Comparison of ENCODE assay signal across 10 mouse cellular contexts in genomic region chr11:93097001-93097400, GRCm38 (mm10). TPM values are rescaled to one million over a fixed set of nuclear protein-coding genes. Genes with fewer than 3 reads are reported as not detected.
DNase-seq lines count a peak whose midpoint lies in the region; ATAC-seq and TF ChIP-seq lines count a peak whose summit lies in the region.
"Had no signal": no experiment of that assay in that cellular context is flagged by ENCODE, and none has a peak within 500 bp of the region (broad histone marks: within the 10 kb centered on the region; RNA-seq: fewer than 3 reads in every experiment).

No protein-coding gene starts in this region.

- no peak overlapping the region for H3K27ac ChIP-seq in heart, adult 2 months
- no peak overlapping the region for H3K27ac ChIP-seq in embryonic facial prominence, embryonic 11.5 days (replicated peaks; ENCODE audit: low read depth, low read length)
- H3K27ac ChIP-seq in neural tube, embryonic 13.5 days (replicated peaks), result peak overlapping the region; percentile 82
- H3K27ac ChIP-seq: liver, embryonic 14.5 days had no signal

- no peak overlapping the region for H3K4me2 ChIP-seq in embryonic facial prominence, embryonic 11.5 days (ENCODE audit: low read depth, low read length)
- H3K4me2 ChIP-seq in neural tube, embryonic 13.5 days, result peak overlapping the region; percentile 92

- WGBS in heart, adult 2 months, result under 1% methylated on average over 6 of the region's 6 CpGs
- under 1% methylated on average over 6 of the region's 6 CpGs for WGBS in embryonic facial prominence, embryonic 11.5 days
- under 1% methylated on average over 6 of the region's 6 CpGs for WGBS in neural tube, embryonic 13.5 days

- no peaks in the 10 kb centered on the region for H3K4me1 ChIP-seq in heart, adult 2 months (ENCODE audit: control insufficient read depth, insufficient read depth, low read length)
- H3K4me1 ChIP-seq in embryonic facial prominence, embryonic 11.5 days (ENCODE audit: control insufficient read depth, insufficient read depth, low read length), result peaks cover 5% of the 10 kb centered on the region
- peaks cover 31% of the 10 kb centered on the region for H3K4me1 ChIP-seq in neural tube, embryonic 13.5 days (replicated peaks)

- H3K9ac ChIP-seq in heart, adult 2 months (ENCODE audit: low read depth, low read length), result no peak overlapping the region
- no peak overlapping the region for H3K9ac ChIP-seq in embryonic facial prominence, embryonic 11.5 days (replicated peaks; ENCODE audit: low read length)
- peak overlapping the region; percentile 80 for H3K9ac ChIP-seq in neural tube, embryonic 13.5 days
- H3K9ac ChIP-seq: liver, embryonic 14.5 days had no signal

- no peak for TF ChIP-seq CTCF in heart, adult 2 months (IDR thresholded peaks at IDR 0.05)

- TF ChIP-seq EP300 in heart, adult 2 months (IDR thresholded peaks at IDR 0.05; ENCODE audit: insufficient read depth, low read depth, low read length), result no peak

- DNase-seq in heart, postnatal 10 days, result peak; percentile 40 to 56
- DNase-seq in heart, adult 2 months, result no peak
- peak; percentile 67 for DNase-seq in R1 (ENCODE audit: low read depth, low spot score)
- DNase-seq in embryonic facial prominence, embryonic 11.5 days (ENCODE audit: low spot score), result peak; percentile 87
- DNase-seq in kidney, postnatal 36 days, result peak; percentile 8 to 73
- no peak for DNase-seq in frontal cortex, adult 2 months (ENCODE audit: extremely low spot score in 1 of 2, low spot score in 1 of 2)
- DNase-seq in right cerebral cortex, adult 18-20 months, result no peak

- no peak for TF ChIP-seq POLR2A in heart, adult 2 months (IDR thresholded peaks at IDR 0.05; ENCODE audit: insufficient read depth, low read depth, low read length)

- peaks cover 17% of the 10 kb centered on the region for H3K27me3 ChIP-seq in heart, adult 2 months (ENCODE audit: control insufficient read depth, insufficient read depth, low read length)
- peaks cover 38% of the 10 kb centered on the region for H3K27me3 ChIP-seq in embryonic facial prominence, embryonic 11.5 days (ENCODE audit: control insufficient read depth, insufficient read depth, low read length)
- peaks cover 62% of the 10 kb centered on the region for H3K27me3 ChIP-seq in neural tube, embryonic 13.5 days

- ATAC-seq in embryonic facial prominence, embryonic 11.5 days (replicated peaks; ENCODE audit: insufficient number of reproducible peaks, low FRiP score, low TSS enrichment, low read depth), result no peak
- no peak for ATAC-seq in neural tube, embryonic 13.5 days (ENCODE audit: low read depth)

- H3K4me3 ChIP-seq in heart, adult 2 months, result no peak overlapping the region
- no peak overlapping the region for H3K4me3 ChIP-seq in embryonic facial prominence, embryonic 11.5 days (ENCODE audit: low read depth, low read length)
- H3K4me3 ChIP-seq in neural tube, embryonic 13.5 days, result peak overlapping the region; percentile 62
- H3K4me3 ChIP-seq: erythroblast, embryonic 14.5 days had no signal

- H3K36me3 ChIP-seq in heart, adult 2 months (ENCODE audit: control insufficient read depth, insufficient read depth, low read length), result no peaks in the 10 kb centered on the region
- H3K36me3 ChIP-seq in embryonic facial prominence, embryonic 11.5 days (replicated peaks; ENCODE audit: control insufficient read depth, insufficient read depth, low read depth, low read length), result no peaks in the 10 kb centered on the region
- no peaks in the 10 kb centered on the region for H3K36me3 ChIP-seq in neural tube, embryonic 13.5 days

- no peaks in the 10 kb centered on the region for H3K79me2 ChIP-seq in heart, adult 2 months (replicated peaks; ENCODE audit: control insufficient read depth, insufficient read depth, low read length)

- H3K9me3 ChIP-seq in embryonic facial prominence, embryonic 11.5 days (replicated peaks; ENCODE audit: control insufficient read depth, low read length), result no peaks in the 10 kb centered on the region
- H3K9me3 ChIP-seq in neural tube, embryonic 13.5 days, result no peaks in the 10 kb centered on the region

- intact Hi-C loops in heart, postnatal 10 days (cut with DNase I), result no loop called here
- intact Hi-C loops in heart, adult 2 months (cut with DNase I), result no loop called here

RNA-seq across cellular contexts. Expression of gene Car10, which starts 0.8 kb away (rescaled TPM):
- not detected for total RNA-seq in heart, postnatal 10 days (2021)
- total RNA-seq in heart, adult 2 months (2021), result not detected
- not detected in 2 replicates for polyA plus RNA-seq in heart, adult 2 months (2012; rRNA removed)
- 0.80 and 1.5 TPM in 2 replicates for polyA plus RNA-seq in embryonic facial prominence, embryonic 11.5 days (2014; fragmentation: Nextera tagmentation; extraction: Ambion mirVana)
- 36.9 and 44.0 TPM in 2 replicates for polyA plus RNA-seq in neural tube, embryonic 13.5 days (2015; fragmentation: Nextera tagmentation; extraction: Ambion mirVana)
- 62.4 and 70.6 TPM in 2 replicates for polyA plus RNA-seq in frontal cortex, adult 2 months (2012; rRNA removed)
- polyA plus RNA-seq: erythroblast, embryonic 14.5 days; liver, embryonic 14.5 days had no signal

Comparison
In these comparisons a context has a peak if more than half of its experiments do, and no peak if none do; other contexts are left out.
1. DNase-seq: peak in heart, postnatal 10 days (2 of 2), R1 (single experiment), embryonic facial prominence, embryonic 11.5 days (single experiment) and kidney, postnatal 36 days (2 of 2); none in heart, adult 2 months (0 of 2), frontal cortex, adult 2 months (0 of 2) and right cerebral cortex, adult 18-20 months (single experiment).
2. RNA of gene Car10, which starts 0.8 kb away (polyA plus RNA-seq): 62.4 to 70.6 TPM in frontal cortex, adult 2 months and 36.9 to 44.0 TPM in neural tube, embryonic 13.5 days; 0.80 to 1.5 TPM in embryonic facial prominence, embryonic 11.5 days and not detected in heart, adult 2 months; every median in the first group is over 10 times any median in the second.